Mouse (Mus musculus) forebrain, embryonic 10.5 days (tissue): ENCODE measurements around the gene Tmem163. TPM values are rescaled to one million over a fixed set of nuclear protein-coding genes. Genes with fewer than 3 reads are reported as not detected.

Experiments
- DNase-seq: peaks from one replicate; pipeline ENCODE4 v3.0.0-alpha.2; 2017; ENCODE audit warnings: low spot score; ENCODE audit errors: extremely low spot score
- H3K27ac ChIP-seq: fragments of 300-500 bp; sonication (generic); 2 replicates; pipeline ENCODE4 v1.5.1; 2016; ENCODE audit warnings: mild to moderate bottlenecking
- H3K27me3 ChIP-seq: fragments of 300-500 bp; sonication (generic); 2 replicates; pipeline ENCODE4 v1.6.1; 2016; ENCODE audit warnings: mild to moderate bottlenecking; ENCODE audit not compliant: poor library complexity, severe bottlenecking
- H3K36me3 ChIP-seq: fragments of 300-500 bp; sonication (generic); replicated peaks from 2 replicates; pipeline ENCODE4 v1.6.1; 2016; ENCODE audit warnings: mild to moderate bottlenecking, moderate library complexity
- H3K4me1 ChIP-seq: fragments of 300-500 bp; sonication (generic); 2 replicates; pipeline ENCODE4 v1.6.1; 2016
- H3K4me3 ChIP-seq: fragments of 300-500 bp; sonication (generic); 2 replicates; pipeline ENCODE4 v1.5.1; 2016; ENCODE audit warnings: mild to moderate bottlenecking, moderate library complexity
- H3K9me3 ChIP-seq: fragments of 300-500 bp; sonication (generic); 2 replicates; pipeline ENCODE4 v1.6.1; 2016; ENCODE audit warnings: mild to moderate bottlenecking, moderate library complexity
- WGBS: fragments of 180-500 bp; shearing (Covaris S2); methylation state at CpG from one replicate; pipeline ENCODE4 v1.1.7; 2016; 5-methylcytosine and 5-hydroxymethylcytosine counted together
- polyA plus RNA-seq: library from polyadenylated mRNA; unstranded; fragments of >200 nt; fragmentation: Nextera tagmentation; extraction: Ambion mirVana; gene quantifications from 2 replicates; pipeline ENCODE4 v1.2.1, GENCODE M21; 2016

Gene Tmem163
- polyA plus RNA-seq, 1 experiment from 2014 or later: 9.9 TPM

DNA sequence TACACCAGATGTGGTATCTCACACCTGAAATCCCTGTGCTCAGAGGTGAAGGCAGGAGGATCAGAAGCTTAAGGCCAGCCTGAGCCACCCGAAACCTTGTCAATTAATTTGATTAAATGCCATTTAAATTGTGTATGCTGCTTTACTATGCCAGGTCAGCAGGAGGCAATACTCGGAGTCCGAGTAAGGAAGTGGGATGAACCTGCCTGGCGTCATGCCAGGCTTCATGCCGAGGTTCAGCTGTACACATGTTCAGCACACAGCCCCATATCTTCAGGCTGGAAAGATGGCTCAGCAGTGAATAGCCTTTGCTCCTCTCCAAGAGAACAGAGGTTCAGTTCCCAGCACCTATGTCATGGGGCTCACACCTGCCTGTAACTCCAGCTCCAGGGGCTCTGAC, 142.9 kb downstream of the Tmem163 start:
- H3K4me3 ChIP-seq: no peak overlapping the region
- WGBS: 72% methylated on average over 5 of the region's 5 CpGs

DNA sequence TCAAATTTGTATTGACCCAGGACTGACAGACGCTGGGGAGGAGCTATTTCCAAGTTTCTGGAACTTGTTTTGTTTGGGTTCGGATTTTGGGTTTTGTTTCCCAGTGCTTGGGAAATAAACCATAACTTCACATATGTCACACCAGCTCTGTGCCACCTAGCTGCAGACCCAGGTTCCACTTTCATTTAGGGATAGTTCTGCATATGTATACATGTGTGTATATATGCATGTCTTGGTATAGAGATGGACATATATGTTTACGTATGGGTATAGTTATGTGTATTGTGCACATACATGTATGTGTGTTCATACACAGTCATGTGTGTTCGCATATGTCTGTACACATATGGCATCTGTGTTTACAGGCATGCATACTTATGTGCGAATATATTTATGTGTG, 147.6 kb downstream of the Tmem163 start:
- H3K4me3 ChIP-seq: no peak overlapping the region
- WGBS: 69% methylated on average over 5 of the region's 5 CpGs
- H3K27ac ChIP-seq: no peak overlapping the region
- no peak for DNase-seq
- no peaks in the 10 kb centered on the region for H3K9me3 ChIP-seq
- H3K36me3 ChIP-seq: no peaks in the 10 kb centered on the region
- peaks cover 44% of the 10 kb centered on the region for H3K4me1 ChIP-seq
- H3K27me3 ChIP-seq: peaks cover 79% of the 10 kb centered on the region

More for the DNA sequence above, 142.9 kb downstream of the Tmem163 start:
- no peaks in the 10 kb centered on the region for H3K9me3 ChIP-seq
- H3K4me1 ChIP-seq: peaks cover 40% of the 10 kb centered on the region
- no peaks in the 10 kb centered on the region for H3K36me3 ChIP-seq
- H3K27me3 ChIP-seq: peaks cover 75% of the 10 kb centered on the region
- no peak for DNase-seq
- peak overlapping the region; percentile 77 for H3K27ac ChIP-seq

DNA sequence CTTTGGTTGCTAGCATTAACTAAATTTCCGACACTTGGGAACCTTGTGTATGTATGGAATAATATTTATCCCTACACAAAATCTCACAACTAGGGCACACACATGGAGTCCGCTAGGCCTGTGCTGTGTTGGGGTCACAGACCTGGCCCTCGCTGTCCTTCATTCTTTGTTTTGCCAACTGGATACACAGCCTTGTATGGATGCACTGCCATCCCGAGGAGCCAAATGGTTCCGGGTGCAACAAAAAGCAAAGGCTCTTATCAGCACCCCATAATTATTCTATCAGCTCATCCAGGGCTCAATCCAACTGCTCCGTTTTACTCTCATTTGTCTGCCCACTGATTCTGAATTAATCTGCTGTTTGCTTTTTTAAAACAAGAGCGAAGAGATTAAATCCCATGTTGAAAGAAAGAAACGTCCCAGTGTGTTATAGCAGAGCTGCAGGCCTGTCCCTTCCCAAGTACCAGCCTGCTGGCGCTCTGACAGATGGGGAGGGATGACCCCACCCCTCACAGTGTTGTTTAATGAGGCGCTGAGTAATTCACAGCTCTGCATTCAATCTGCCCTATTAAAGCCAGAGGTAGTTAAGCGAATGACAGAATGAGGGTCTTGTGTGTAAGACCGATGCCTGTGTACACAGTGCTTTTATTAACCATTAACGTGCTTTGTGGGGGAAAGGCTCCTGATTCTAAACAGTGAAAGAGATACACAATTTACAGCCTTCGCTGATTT, 148.3 kb downstream of the Tmem163 start:
- H3K36me3 ChIP-seq: no peaks in the 10 kb centered on the region
- WGBS: 27% methylated on average over 14 of the region's 14 CpGs
- H3K27ac ChIP-seq: peak overlapping the region; percentile 69
- H3K27me3 ChIP-seq: peaks cover 74% of the 10 kb centered on the region
- peaks cover 37% of the 10 kb centered on the region for H3K4me1 ChIP-seq
- peak; percentile 62 for DNase-seq
- no peaks in the 10 kb centered on the region for H3K9me3 ChIP-seq
- H3K4me3 ChIP-seq: no peak overlapping the region

DNA sequence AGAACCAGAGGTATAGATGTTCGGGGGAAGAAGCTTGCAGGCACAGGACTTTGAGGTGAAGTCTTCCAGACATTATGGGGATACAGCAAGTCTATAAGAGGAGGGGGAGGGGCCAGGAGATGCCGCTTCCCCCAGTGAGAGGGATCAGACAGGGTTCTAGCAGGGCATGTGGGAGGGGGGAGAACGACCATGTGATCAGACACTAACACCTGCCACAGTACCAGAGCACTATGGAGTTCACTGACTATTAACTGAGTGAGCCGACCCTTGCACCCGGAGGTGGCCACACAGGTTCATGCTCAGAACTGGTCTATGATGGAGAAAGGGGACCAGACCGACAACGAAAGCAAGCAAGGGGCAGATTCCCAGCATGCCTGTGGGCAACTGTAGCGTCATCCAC, 156.0 kb downstream of the Tmem163 start:
- Histone ChIP-seq H3K4me1 (peaks cover 9% of the 10 kb centered on the region; the same call in 1 of the 2 replicates), H3K27ac (no peak overlapping the region), H3K4me3 (no peak overlapping the region), H3K9me3 (no peaks in the 10 kb centered on the region), H3K27me3 (peaks cover 19% of the 10 kb centered on the region), H3K36me3 (no peaks in the 10 kb centered on the region)
- 87% methylated on average over 8 of the region's 8 CpGs for WGBS
- no peak for DNase-seq

DNA sequence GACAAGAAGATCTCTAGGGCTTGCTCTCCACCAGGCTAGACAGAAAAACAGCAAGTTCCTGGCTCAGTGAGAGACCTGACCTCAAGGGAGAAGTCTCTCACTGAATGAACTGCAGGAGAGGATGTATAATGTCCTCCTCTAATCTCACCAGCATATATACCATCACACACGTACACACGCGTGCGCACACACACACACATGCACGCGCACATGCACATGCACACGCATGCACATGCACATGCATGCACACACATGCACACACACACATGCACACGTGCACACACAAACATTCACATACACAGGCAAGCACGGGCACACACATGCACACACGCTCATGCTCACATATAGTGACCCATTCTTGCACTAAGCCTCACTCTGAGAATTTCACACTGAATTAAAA, 164.5 kb downstream of the Tmem163 start:
- WGBS: 95% methylated on average over 10 of the region's 10 CpGs
- peaks cover 11% of the 10 kb centered on the region for H3K9me3 ChIP-seq
- peaks cover 11% of the 10 kb centered on the region; the same call in 1 of the 2 replicates for H3K36me3 ChIP-seq
- no peak for DNase-seq
- H3K27ac ChIP-seq: no peak overlapping the region
- no peaks in the 10 kb centered on the region for H3K4me1 ChIP-seq
- H3K27me3 ChIP-seq: no peaks in the 10 kb centered on the region
- no peak overlapping the region for H3K4me3 ChIP-seq

DNA sequence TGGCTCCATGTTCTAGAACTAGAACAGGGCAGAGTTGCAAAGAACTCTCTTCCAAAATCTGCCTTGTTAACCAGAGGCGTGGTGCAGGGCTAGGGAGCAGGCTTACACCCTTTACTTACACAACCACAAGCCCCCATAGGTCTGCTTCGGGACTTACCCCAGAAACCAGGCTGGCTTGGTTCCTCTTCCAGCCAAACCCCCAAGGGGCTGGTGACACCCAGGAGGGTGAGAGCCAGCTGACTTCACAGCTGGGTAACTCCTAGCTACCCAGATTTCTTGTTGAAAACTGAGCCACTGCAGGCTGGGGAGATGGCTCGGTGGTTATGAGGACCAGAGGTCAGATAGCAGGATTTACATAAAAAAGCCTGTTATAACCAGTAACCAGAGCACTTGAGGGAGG, 164.9 kb downstream of the Tmem163 start:
- H3K9me3 ChIP-seq: peaks cover 11% of the 10 kb centered on the region
- WGBS: 86% methylated on average over 3 of the region's 3 CpGs

DNA sequence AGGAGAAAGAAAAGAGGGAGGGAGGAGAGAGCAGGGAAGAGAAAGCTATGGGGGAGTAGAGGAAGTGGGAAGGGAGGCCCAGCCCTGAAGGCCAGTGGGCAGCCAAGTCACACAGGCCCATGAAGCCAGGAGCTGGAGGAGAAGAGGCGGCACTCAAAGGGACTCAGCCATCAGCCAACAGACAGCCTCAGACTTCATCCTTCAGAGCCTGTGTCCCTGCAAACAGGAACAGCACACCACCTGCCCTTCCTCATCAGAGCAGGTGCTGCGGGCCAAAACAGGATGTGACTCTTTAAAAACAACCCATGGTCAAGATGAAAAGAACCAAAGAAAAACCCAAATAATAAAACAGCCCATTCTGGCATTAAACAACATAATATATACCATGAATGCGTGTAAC, 165.7 kb downstream of the Tmem163 start:
- H3K4me1 ChIP-seq: no peaks in the 10 kb centered on the region
- 93% methylated on average over 3 of the region's 3 CpGs for WGBS
- peaks cover 11% of the 10 kb centered on the region; the same call in 1 of the 2 replicates for H3K36me3 ChIP-seq
- no peaks in the 10 kb centered on the region for H3K27me3 ChIP-seq
- H3K9me3 ChIP-seq: peaks cover 11% of the 10 kb centered on the region
- H3K4me3 ChIP-seq: no peak overlapping the region
- H3K27ac ChIP-seq: no peak overlapping the region
- DNase-seq: no peak

More for the DNA sequence above, 164.9 kb downstream of the Tmem163 start:
- Histone ChIP-seq H3K36me3 (peaks cover 11% of the 10 kb centered on the region; the same call in 1 of the 2 replicates), H3K4me1 (no peaks in the 10 kb centered on the region), H3K4me3 (no peak overlapping the region), H3K27ac (no peak overlapping the region), H3K27me3 (no peaks in the 10 kb centered on the region)
- DNase-seq: no peak

DNA sequence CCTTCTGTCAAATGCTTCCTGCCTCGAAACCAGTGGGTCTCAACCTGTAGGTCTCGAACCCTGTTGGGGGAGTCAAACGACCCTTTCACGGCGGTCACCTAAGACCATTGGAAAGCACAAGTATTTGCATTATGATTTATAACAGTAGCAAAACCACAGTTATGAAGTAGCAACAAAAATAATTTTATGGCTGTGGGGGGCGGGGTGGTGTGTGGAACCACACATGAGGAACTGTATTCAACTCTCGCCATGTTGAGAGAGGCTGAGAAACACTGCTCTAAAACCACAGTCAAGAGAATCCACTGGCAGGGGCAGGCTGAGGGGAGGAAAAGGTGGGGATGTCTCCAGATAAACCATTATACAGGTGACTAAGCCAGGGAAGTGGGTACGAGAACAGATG, 166.2 kb downstream of the Tmem163 start:
- Histone ChIP-seq H3K9me3 (peaks cover 11% of the 10 kb centered on the region), H3K27ac (no peak overlapping the region), H3K4me1 (no peaks in the 10 kb centered on the region), H3K27me3 (no peaks in the 10 kb centered on the region), H3K36me3 (peaks cover 11% of the 10 kb centered on the region; the same call in 1 of the 2 replicates), H3K4me3 (no peak overlapping the region)
- WGBS: 91% methylated on average over 8 of the region's 8 CpGs
- no peak for DNase-seq

DNA sequence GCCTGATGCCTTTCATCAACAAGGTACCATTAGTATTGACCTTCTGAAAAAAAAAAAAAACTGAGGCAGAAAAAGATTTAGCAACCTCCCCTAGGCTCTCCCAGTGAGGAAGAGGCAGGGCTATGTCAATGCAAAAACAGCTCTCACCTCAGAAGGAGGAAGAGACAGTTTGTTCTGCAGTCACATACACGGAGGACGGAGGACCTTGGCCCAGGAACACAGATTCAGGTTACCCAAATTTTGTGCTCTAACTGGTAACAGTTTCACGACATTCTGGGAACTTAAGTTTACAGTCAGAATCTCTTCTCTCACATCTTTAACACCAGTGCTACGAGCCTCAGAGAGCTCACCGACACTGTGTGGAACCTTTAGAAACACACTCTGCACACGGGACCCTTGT, 166.6 kb downstream of the Tmem163 start:
- H3K9me3 ChIP-seq: peaks cover 11% of the 10 kb centered on the region
- DNase-seq: no peak
- no peak overlapping the region for H3K27ac ChIP-seq
- H3K36me3 ChIP-seq: peaks cover 11% of the 10 kb centered on the region; the same call in 1 of the 2 replicates
- no peak overlapping the region for H3K4me3 ChIP-seq
- H3K27me3 ChIP-seq: no peaks in the 10 kb centered on the region
- 85% methylated on average over 6 of the region's 6 CpGs for WGBS
- no peaks in the 10 kb centered on the region for H3K4me1 ChIP-seq

DNA sequence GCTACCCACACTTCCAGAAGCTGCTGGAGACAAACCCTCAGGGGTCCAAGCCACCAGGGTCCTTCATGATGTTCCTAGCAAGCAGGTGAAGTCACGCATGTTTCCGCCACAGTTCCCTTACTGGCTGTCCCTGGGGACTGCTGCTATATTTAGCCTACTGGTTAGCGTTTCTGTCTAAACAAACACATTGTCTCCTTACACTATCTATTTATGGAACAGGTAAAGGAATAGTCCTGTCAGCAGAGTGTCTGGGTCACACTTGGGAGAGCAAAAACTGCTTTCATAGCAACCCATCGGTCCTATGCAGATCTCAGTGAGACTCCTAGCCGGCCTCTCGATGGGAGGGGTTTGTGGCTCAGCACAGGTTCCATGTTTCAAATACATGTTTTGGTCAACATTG, 168.0 kb downstream of the Tmem163 start:
- peaks cover 10% of the 10 kb centered on the region for H3K9me3 ChIP-seq
- H3K4me3 ChIP-seq: no peak overlapping the region
- H3K27me3 ChIP-seq: no peaks in the 10 kb centered on the region
- H3K4me1 ChIP-seq: peaks cover 5% of the 10 kb centered on the region; the same call in 1 of the 2 replicates
- H3K27ac ChIP-seq: no peak overlapping the region
- DNase-seq: no peak
- 92% methylated on average over 6 of the region's 6 CpGs for WGBS
- H3K36me3 ChIP-seq: peaks cover 9% of the 10 kb centered on the region; the same call in 1 of the 2 replicates

DNA sequence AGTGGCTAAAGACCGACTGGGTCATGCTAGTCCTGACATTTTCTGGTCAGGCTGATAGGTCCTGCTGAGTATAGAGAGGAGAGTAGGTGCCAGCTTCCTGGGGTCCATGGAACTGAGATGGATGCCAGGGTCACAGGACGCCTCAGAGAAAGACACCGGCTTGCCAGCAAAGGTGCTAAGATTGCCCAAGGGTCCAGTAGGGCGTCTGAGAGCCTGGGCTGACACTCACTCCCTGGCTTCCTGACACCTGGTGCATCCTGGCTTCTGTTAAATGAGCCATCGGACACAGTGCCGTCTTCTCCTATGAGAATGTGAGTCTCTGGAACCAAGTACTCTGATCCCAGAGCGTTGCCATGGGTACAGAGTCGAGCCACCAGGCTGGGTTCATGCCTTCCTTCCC, 170.4 kb downstream of the Tmem163 start:
- no peak overlapping the region for H3K4me3 ChIP-seq
- no peaks in the 10 kb centered on the region for H3K9me3 ChIP-seq
- no peaks in the 10 kb centered on the region for H3K27me3 ChIP-seq
- 90% methylated on average over 8 of the region's 8 CpGs for WGBS
- no peak overlapping the region for H3K27ac ChIP-seq
- DNase-seq: no peak
- no peaks in the 10 kb centered on the region for H3K36me3 ChIP-seq
- peaks cover 5% of the 10 kb centered on the region; the same call in 1 of the 2 replicates for H3K4me1 ChIP-seq

DNA sequence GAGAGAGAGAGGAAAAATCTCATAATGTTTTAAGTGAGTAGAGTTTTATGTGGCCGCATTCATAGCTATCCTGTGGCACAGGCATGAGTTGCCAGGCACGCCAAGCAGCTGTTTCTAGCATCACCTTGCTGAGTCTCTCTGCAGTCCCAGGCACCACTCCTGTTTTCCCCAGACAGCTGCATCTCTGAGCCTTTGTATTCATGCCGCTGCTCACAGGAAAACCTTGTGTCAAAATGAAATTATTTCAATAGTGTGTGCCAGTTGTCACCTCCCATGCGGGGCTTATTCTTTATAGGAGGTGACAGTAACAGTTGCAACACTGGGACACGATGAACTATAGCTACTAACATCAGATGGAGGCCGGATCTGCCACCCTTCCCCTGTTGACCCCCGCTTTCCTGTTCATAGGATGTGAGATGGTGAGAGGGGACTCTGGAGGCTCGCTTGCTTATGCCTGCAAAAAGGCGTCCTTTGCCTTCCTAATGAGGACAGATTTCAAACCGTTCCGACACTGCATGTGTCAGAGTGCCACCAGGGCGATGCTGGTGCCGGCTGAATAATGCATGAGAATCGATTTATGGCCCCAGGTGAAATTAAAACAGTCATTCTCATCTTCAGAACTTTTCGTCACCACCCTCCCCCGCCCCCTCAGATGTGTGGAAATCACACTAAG, 171.1 kb downstream of the Tmem163 start:
- WGBS: 92% methylated on average over 16 of the region's 16 CpGs
- Histone ChIP-seq H3K9me3 (no peaks in the 10 kb centered on the region), H3K4me1 (peaks cover 5% of the 10 kb centered on the region; the same call in 1 of the 2 replicates), H3K4me3 (no peak overlapping the region), H3K27ac (no peak overlapping the region), H3K36me3 (no peaks in the 10 kb centered on the region), H3K27me3 (no peaks in the 10 kb centered on the region)
- no peak for DNase-seq

DNA sequence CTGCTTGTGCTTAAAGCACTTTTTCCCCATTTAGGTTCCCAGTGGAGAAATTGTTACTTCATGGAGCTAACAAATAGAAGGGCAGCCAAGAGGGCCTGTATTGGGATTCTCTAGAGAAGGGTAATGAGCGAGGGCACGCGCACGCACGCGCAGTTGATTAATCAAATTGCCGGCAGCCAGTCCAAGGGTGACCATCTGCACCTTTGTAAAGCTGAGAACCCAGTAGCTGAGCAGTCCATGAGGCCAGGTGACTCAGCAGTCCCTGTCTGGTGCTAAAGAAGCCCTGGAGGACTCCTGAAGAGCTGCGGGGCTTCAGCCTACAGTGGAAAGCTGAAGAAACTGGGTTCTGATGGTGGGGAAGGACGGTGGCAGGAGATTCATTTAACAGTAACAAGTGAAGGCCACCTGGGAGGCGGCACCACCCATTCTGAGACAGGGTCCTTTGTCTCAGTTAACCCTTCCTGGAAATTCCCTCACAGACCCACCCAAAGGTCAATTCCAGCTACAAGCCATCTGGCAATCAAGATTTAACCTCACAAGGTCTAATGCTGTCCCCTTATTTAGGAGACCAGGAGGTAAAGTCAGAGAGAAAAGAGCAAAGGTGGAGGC, 172.2 kb downstream of the Tmem163 start:
- no peaks in the 10 kb centered on the region for H3K36me3 ChIP-seq
- H3K4me3 ChIP-seq: no peak overlapping the region
- H3K27me3 ChIP-seq: no peaks in the 10 kb centered on the region
- no peaks in the 10 kb centered on the region for H3K9me3 ChIP-seq
- no peak for DNase-seq
- peak overlapping the region; percentile 51; the same call in 1 of the 2 replicates for H3K27ac ChIP-seq
- 80% methylated on average over 10 of the region's 10 CpGs for WGBS
- peaks cover 5% of the 10 kb centered on the region; the same call in 1 of the 2 replicates for H3K4me1 ChIP-seq
